Mouse (Mus musculus): Measurements from ENCODE around the gene Syt9.
A peak's percentile ranks its signal among the peaks of the same experiment; 100 is the strongest.

Gene Syt9

GRCm38 (mm10) chr7:107545011-107545410 lies 174.5 kb downstream of the Syt9 start:
- DNase-seq (ENCODE audit: low spot score) = no peak

DNA sequence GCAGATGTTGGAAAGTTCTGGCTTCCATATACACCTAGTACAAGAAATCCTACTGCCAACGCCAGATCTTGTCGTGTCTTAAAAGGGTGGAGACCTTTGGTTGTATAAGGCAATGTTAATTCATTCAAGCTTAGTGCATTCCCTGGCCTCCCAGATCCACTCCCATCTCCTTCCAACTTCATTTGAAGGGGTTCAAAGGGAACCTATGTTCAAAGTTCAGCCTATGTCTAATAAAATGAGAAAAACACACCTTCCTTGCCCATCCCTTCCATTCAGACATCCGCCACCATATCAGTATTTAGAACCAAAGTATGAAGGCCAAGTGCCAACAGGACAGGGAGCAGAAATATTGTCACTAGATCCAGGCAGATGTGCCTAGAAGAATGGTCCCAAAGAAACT lies 177.3 kb downstream of the Syt9 start:
- DNase-seq (ENCODE audit: low spot score) = no peak

GRCm38 (mm10) chr7:107553461-107553860 lies 182.9 kb downstream of the Syt9 start:
- no peak for DNase-seq (ENCODE audit: low spot score)

- DNase-seq (ENCODE audit: low spot score) = no peak
Measured at GRCm38 (mm10) chr7:107555906-107556305, 185.4 kb downstream of the Syt9 start.

DNA sequence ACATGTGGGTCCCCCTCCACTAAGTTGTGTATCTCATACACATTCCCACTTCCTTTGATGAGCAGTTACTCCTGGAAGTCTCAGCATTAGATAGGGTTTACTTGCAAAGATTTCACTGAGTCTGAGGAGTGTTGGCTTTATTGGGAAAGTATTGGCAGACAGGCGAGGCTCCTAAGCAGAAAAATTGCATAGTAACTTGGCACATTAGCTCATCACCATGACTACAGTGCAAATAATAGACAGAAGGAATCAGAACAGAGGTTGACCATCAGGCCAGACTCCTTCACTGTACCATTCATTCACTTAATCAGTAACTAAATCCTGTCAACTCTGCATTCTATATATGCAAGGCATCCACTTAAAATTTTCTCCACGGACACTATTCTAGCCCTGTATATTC lies 190.1 kb downstream of the Syt9 start:
- DNase-seq (ENCODE audit: low spot score) = no peak

- DNase-seq (ENCODE audit: low spot score) = no peak
Measured at GRCm38 (mm10) chr7:107561584-107561983, 191.1 kb downstream of the Syt9 start.

- no peak for DNase-seq (ENCODE audit: low spot score)
Measured at GRCm38 (mm10) chr7:107563727-107564126, 193.2 kb downstream of the Syt9 start.

DNA sequence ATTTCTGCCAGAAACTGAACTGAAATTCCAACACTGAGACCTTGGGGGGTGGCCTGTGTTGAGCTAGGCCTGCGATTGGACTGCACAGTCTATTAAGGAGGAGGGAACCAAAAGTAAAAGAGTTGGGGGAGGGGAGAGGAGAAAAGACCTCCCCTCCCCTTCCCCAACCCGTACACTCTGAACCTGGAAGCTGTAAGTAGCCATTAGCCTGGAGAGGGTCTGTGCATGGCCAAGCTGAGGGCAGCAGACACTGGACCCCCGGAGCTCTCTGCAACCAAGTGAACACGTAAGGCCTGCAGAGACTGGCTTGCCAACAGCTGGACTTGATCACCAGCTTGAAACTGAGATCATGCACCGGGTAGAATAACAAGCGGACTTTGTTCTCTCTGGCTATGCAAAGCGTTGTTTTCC lies 196.7 kb downstream of the Syt9 start, which contains the start of gene Olfml1:
TSS of gene Olfml1 (plus strand) at position 186 of the 411 bp plus-strand sequence.
- DNase-seq (ENCODE audit: low spot score) = no peak

- no peak for DNase-seq (ENCODE audit: low spot score)
Measured at GRCm38 (mm10) chr7:107567674-107568073, 197.1 kb downstream of the Syt9 start.

DNA sequence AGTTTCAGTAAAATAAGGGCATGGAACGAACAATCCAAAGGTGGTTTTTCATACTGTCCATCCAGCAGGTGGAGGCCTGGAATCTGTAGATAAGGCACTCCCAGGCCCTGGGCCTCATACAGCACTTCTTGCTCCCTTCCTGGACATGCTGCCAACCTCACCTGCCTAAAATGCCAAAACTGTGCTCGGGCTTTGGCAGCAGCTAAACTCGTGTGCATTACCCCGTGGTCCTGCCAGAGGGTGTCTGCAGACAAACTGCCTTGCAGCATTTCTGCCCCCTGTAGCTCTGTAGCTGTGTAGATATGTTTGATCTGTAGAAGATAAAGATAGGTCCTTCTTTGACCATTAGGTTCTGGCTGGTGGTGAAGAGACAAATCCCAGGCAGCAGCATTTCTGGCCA lies 198.4 kb downstream of the Syt9 start:
- no peak for DNase-seq (ENCODE audit: low spot score)

DNA sequence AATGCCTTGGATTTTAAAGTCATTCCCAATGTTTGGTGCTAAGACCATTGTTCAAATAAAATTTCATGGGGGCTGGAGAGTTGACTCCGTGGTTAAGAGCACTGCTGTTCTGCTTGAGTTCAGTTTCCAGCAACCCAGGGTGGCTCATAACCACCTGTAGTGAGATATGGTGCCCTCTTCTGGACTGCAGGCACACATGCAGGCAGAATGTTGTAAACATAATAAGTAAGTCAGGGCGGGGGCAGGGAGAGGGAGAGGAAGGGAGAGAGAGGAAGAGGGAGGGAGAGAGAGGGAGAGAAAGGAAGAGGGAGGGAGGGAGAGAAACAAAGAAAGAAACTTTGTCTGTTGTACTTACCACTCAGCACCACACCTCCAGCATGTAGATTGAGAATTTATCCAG lies 203.3 kb downstream of the Syt9 start:
- no peak for DNase-seq (ENCODE audit: low spot score)

GRCm38 (mm10) chr7:107574276-107574675 lies 203.7 kb downstream of the Syt9 start:
- no peak for DNase-seq (ENCODE audit: low spot score)

DNA sequence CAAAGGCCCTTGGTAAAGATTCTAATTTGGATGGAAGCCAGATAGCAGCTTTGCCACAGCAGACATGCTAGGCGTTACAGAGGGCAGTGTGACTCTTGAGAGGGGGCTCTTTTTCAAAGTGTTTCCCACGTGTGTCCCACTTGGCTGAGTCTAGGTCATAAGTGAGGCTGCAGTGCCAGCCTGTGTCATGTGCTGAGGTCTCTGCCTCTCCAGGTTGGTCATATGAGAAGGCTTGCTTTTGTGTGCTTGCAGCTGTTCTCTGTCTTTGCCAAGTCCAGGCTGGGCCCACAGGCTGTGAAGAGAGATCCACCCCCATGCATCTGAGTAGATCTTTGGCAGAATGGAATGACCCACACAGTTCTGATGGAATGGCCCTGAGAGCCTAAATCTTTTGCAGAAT lies 222.1 kb downstream of the Syt9 start:
- no peak for DNase-seq (ENCODE audit: low spot score)

DNA sequence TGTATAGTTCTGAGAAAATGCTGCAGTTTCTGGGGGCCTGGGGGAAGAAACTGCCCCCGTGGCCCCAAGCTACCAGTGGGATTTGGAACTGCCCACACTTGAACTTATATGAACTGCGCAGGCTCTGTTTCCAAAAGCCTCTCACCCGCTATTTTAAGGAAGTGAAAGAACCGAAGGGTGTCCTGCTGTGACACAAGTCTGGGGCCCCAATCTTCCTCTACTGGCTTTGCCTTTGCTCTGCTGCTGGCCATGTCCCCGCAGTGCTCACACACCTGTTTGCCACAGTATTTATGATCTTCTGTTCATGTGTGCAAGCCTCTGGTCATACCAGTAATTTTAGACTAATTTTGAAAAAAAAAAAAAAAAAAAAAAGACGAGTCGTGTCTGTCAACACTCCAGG lies 223.4 kb downstream of the Syt9 start:
- no peak for DNase-seq (ENCODE audit: low spot score)

- peak; percentile 31 for DNase-seq (ENCODE audit: low spot score)
Measured at GRCm38 (mm10) chr7:107594325-107594856, 223.9 kb downstream of the Syt9 start.

DNA sequence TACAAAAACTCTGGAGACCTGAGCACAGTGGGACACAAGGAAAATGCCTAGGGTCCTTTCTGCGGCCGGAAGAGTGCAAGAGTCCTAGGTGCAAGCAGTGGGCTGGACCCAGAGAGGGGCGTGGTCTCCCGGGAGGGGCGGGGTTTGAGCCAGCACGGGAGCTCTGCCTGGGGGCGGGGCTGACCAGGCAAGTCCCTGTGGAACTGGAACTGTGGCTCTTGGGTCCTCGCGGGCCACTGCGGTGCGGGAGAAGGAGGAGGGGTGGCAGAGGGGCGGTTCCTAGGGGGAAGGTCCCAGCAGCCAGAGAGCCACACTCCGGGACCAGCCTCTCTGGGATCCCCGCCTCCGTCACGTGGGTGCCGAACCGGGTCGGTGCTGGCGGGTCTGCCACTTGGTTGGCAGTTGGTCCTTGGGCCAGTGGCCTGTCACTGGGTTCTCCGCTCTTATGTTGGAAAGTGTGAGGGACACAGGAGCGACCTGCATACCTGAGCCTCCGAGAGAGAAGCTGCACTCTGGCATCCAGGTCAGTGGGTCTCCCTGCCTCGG lies 224.4 kb downstream of the Syt9 start, which contains the start of gene Ppfibp2:
TSS of gene Ppfibp2 (plus strand) at position 351 of the 546 bp plus-strand sequence.
- DNase-seq (ENCODE audit: low spot score) = peak; percentile 49

DNA sequence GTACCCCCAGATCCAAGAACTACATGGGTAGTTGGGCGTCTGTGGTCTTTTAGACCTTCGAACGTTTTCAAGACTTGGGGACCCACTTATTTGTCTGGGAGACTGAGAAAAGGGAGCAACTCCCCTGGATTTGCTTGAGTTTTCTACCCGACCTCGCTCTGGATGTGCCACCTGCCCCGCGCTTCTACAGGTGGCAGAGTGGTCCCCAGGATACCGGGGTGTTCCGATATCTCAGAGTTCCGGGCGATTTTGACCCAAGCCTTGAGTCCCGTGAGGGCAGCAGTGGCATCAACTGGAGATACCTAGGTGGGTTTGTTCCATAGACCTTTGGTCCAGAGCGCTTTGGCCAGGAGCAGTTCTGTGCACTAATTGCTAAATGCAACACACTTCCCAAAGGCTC lies 224.9 kb downstream of the Syt9 start:
- no peak for DNase-seq (ENCODE audit: low spot score)

GRCm38 (mm10) chr7:107596753-107597152 lies 226.2 kb downstream of the Syt9 start:
- no peak for DNase-seq (ENCODE audit: low spot score)

GRCm38 (mm10) chr7:107597956-107598355 lies 227.4 kb downstream of the Syt9 start:
- no peak for DNase-seq (ENCODE audit: low spot score)
